Mouse (Mus musculus) myocyte (in vitro differentiated cells): ENCODE measurements around the gene Ereg. TPM values are rescaled to one million over a fixed set of nuclear protein-coding genes. Genes with fewer than 3 reads are reported as not detected.

Source experiments
- H3K27me3 ChIP-seq: one replicate; pipeline ENCODE4 v1.6.1; 2011; ENCODE audit not compliant: control insufficient read depth, insufficient read depth, insufficient read length
- H3K36me3 ChIP-seq: one replicate; pipeline ENCODE4 v1.6.1; 2011; ENCODE audit not compliant: control insufficient read depth, insufficient read depth
- H3K4me2 ChIP-seq: one replicate; pipeline ENCODE4 v1.6.1; 2011; ENCODE audit warnings: low read depth, control low read depth
- H3K4me3 ChIP-seq: one replicate; pipeline ENCODE4 v1.5.1; 2011; ENCODE audit warnings: mild to moderate bottlenecking, control low read depth, moderate library complexity
- H3K79me2 ChIP-seq: one replicate; pipeline ENCODE4 v1.6.1; 2011; ENCODE audit not compliant: control insufficient read depth, insufficient read depth
- H3ac ChIP-seq: one replicate; pipeline ENCODE4 v1.6.1; 2011; ENCODE audit not compliant: control insufficient read depth, insufficient read length
- CEBPB ChIP-seq: IDR thresholded peaks from 2 replicates; pipeline ENCODE4 v1.6.1; 2011; ENCODE audit warnings: mild to moderate bottlenecking, moderate library complexity; ENCODE audit not compliant: poor library complexity, insufficient read depth, severe bottlenecking
- E2F4 ChIP-seq: IDR thresholded peaks from one replicate; pipeline ENCODE4 v1.6.1; 2011; ENCODE audit warnings: mild to moderate bottlenecking, control low read depth, moderate library complexity; ENCODE audit not compliant: insufficient read depth
- MAX ChIP-seq: IDR thresholded peaks from one replicate; pipeline ENCODE4 v1.6.1; 2011; ENCODE audit warnings: low read depth, mild to moderate bottlenecking, control low read depth
- MYOD1 ChIP-seq, 3 experiments: IDR thresholded peaks; one replicate each; pipeline ENCODE4 v1.6.1; 2011; ENCODE audit warnings: control low read depth in 2 of 3, low read depth in 2 of 3, mild to moderate bottlenecking in 2 of 3, moderate library complexity in 1 of 3; ENCODE audit not compliant: insufficient read length in 2 of 3, control insufficient read depth in 1 of 3
- MYOG ChIP-seq, 3 experiments: IDR thresholded peaks; one replicate each; pipeline ENCODE4 v1.6.1; 2011; ENCODE audit warnings: control low read depth in 2 of 3, low read depth in 2 of 3, mild to moderate bottlenecking in 2 of 3; ENCODE audit not compliant: insufficient read length in 2 of 3, control insufficient read depth in 1 of 3, insufficient read depth in 1 of 3
- POLR2A ChIP-seq: IDR thresholded peaks from one replicate; pipeline ENCODE4 v1.6.1; 2011; ENCODE audit warnings: low read depth, mild to moderate bottlenecking, control low read depth, moderate library complexity; ENCODE audit not compliant: insufficient read length
- POLR2AphosphoS2 ChIP-seq: IDR thresholded peaks from one replicate; pipeline ENCODE4 v1.6.1; 2011; ENCODE audit warnings: low read depth, control low read depth; ENCODE audit not compliant: insufficient read length
- REST ChIP-seq: IDR thresholded peaks from one replicate; pipeline ENCODE4 v1.6.1; 2011; ENCODE audit warnings: mild to moderate bottlenecking, control low read depth, moderate library complexity; ENCODE audit not compliant: insufficient read depth, insufficient read length
- SRF ChIP-seq: IDR thresholded peaks from one replicate; pipeline ENCODE4 v1.6.1; 2011; ENCODE audit warnings: low read depth; ENCODE audit not compliant: control insufficient read depth, insufficient read length
- TCF12 ChIP-seq: IDR thresholded peaks from one replicate; pipeline ENCODE4 v1.6.1; 2011; ENCODE audit warnings: mild to moderate bottlenecking, control low read depth; ENCODE audit not compliant: poor library complexity, insufficient read depth, severe bottlenecking
- TCF3 ChIP-seq: IDR thresholded peaks from one replicate; pipeline ENCODE4 v1.6.1; 2011; ENCODE audit warnings: low read depth, control low read depth; ENCODE audit not compliant: insufficient read length
- USF1 ChIP-seq: IDR thresholded peaks from one replicate; pipeline ENCODE4 v1.6.1; 2011; ENCODE audit warnings: low read depth, mild to moderate bottlenecking, control low read depth, moderate library complexity
- polyA plus RNA-seq: library from polyadenylated mRNA; unstranded; fragments of >200 nt; fragmentation: generic; extraction: Trizol; gene quantifications from one replicate; pipeline ENCODE4 v1.2.1, GENCODE M21; 2012; ENCODE audit warnings: missing spikeins

The Ereg gene
- polyA plus RNA-seq: 1.6 TPM

DNA sequence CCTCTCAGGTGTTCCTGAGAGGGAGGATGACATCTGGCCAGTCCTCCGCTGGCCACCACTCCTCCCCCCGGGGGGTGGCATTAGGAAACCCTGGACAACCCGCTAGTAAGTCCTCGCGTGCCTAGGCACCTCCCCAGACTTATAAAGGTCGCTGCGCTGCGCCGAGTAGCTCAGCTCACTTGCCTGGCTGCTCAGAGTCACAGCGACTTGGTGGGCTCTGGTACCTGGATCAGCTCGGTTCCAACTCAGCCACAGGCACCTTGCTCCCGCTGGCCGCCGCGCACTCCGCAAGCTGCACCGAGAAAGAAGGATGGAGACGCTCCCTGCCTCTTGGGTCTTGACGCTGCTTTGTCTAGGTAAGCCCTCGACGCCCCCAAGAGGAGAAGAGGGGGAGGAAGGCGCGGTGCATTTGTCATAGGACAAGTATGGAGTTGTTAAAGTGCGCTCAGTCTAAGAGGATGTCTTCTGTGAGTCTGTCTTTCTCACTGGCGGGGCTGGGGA lies at the start of gene Ereg:
Gene Ereg (plus strand): TSS at position 173 of the 501 bp plus-strand sequence.
- Histone ChIP-seq H3K36me3 (peaks cover 3% of the 10 kb centered on the region), H3K79me2 (peaks cover 62% of the 10 kb centered on the region), H3K4me3 (peak within 1 kb of the TSS; percentile 90), H3K4me2 (peak within 1 kb of the TSS; percentile 90), H3ac (peak within 1 kb of the TSS; percentile 43), H3K27me3 (no peaks in the 10 kb centered on the region)
- TF ChIP-seq POLR2A (peak; percentile 90), MYOG (IDR thresholded peaks at IDR 0.05; ENCODE audit: control insufficient read depth in 1 of 3, insufficient read depth in 1 of 3, insufficient read length in 2 of 3, low read depth in 2 of 3) (no peak), SRF (no peak), USF1 (no peak), REST (no peak), CEBPB (no peak), POLR2AphosphoS2 (peak; percentile 88), MYOD1 (IDR thresholded peaks at IDR 0.05; ENCODE audit: control insufficient read depth in 1 of 3, insufficient read length in 2 of 3, low read depth in 2 of 3) (no peak), E2F4 (no peak)

DNA sequence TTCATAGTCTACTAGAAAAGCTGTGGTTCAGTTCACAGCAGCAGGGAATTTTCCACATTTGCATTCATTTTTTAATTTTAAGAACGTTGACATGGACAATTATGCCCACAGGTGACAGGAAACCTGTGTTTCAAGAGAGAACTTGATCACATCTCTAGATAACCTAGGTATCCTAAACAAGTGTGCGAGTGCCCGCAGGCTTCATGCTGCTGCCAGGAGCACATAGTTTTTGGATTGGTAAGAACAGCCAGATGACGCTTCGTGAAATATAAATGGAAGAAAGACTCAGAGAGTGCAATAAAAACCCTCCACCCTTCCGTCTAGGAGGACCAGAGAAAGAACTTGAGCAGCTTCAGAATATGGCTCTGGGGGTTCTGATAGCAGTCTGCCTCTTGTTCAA lies 47.3 kb upstream of the Ereg start, which contains the start of gene Epgn:
Gene Epgn (plus strand): TSS at position 301 of the 400 bp plus-strand sequence.
- Histone ChIP-seq H3K4me2 (no peak within 1 kb of the TSS), H3K4me3 (no peak within 1 kb of the TSS), H3K27me3 (no peaks in the 10 kb centered on the region), H3K36me3 (no peaks in the 10 kb centered on the region), H3ac (no peak within 1 kb of the TSS), H3K79me2 (no peaks in the 10 kb centered on the region)
- TF ChIP-seq TCF3 (no peak), CEBPB (no peak), E2F4 (no peak), REST (no peak), POLR2A (no peak), MYOD1 (IDR thresholded peaks at IDR 0.05; ENCODE audit: control insufficient read depth in 1 of 3, insufficient read length in 2 of 3, low read depth in 2 of 3) (no peak), MAX (no peak), TCF12 (no peak), MYOG (IDR thresholded peaks at IDR 0.05; ENCODE audit: control insufficient read depth in 1 of 3, insufficient read depth in 1 of 3, insufficient read length in 2 of 3, low read depth in 2 of 3) (no peak)

DNA sequence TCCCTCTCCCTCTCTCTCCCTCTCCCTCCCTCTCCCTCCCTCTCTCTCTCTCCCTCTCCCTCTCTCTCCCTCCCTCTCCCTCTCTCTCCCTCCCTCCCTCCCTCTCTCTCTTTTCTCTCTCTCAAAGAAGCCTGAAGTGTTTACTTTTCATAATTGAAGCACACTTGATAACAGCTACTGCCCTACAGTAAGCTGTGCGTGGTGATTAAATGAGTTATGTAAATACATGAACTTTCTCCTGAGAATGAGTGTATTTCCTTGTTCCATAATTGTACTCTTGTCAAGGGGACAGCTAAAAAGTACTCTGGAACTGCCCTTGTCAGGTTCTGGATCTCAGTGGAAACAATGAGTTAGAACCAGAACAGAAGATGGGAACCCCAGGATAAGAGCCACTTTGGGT lies 46.6 kb upstream of the Ereg start:
- Histone ChIP-seq H3ac (no peak overlapping the region), H3K4me3 (no peak overlapping the region), H3K4me2 (no peak overlapping the region), H3K36me3 (no peaks in the 10 kb centered on the region), H3K27me3 (no peaks in the 10 kb centered on the region), H3K79me2 (no peaks in the 10 kb centered on the region)
- TF ChIP-seq MYOD1 (IDR thresholded peaks at IDR 0.05; ENCODE audit: control insufficient read depth in 1 of 3, insufficient read length in 2 of 3, low read depth in 2 of 3) (no peak), USF1 (no peak), MYOG (IDR thresholded peaks at IDR 0.05; ENCODE audit: control insufficient read depth in 1 of 3, insufficient read depth in 1 of 3, insufficient read length in 2 of 3, low read depth in 2 of 3) (no peak), SRF (no peak), MAX (no peak), CEBPB (no peak), POLR2AphosphoS2 (no peak), POLR2A (no peak)

DNA sequence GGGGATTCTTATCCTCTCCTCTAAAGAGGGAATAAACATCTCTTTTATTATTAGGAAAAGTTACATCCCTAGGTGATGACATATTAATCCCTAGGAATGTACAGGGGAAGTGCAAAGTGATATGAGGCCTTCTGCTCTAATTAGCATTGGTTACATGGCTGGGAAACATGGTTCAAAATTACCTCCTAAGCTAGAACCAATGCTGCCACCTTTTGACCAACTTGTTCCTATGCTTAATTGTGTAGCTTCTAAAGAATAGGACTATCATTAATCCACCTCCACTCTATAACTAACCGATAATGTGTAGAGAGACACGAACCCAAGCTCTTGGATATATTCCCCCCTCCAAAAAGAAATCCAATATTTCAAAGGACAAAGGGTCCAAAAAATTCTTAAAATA lies 43.8 kb upstream of the Ereg start:
- TF ChIP-seq REST (no peak), E2F4 (no peak), TCF12 (no peak), SRF (no peak), USF1 (no peak), CEBPB (no peak), MYOD1 (IDR thresholded peaks at IDR 0.05; ENCODE audit: control insufficient read depth in 1 of 3, insufficient read length in 2 of 3, low read depth in 2 of 3) (no peak), POLR2AphosphoS2 (no peak), MAX (no peak), TCF3 (no peak), POLR2A (no peak), MYOG (IDR thresholded peaks at IDR 0.05; ENCODE audit: control insufficient read depth in 1 of 3, insufficient read depth in 1 of 3, insufficient read length in 2 of 3, low read depth in 2 of 3) (no peak)
- H3K36me3 ChIP-seq: no peaks in the 10 kb centered on the region
- no peak overlapping the region for H3K4me3 ChIP-seq
- H3K4me2 ChIP-seq: no peak overlapping the region
- H3K27me3 ChIP-seq: no peaks in the 10 kb centered on the region
- H3K79me2 ChIP-seq: no peaks in the 10 kb centered on the region
- H3ac ChIP-seq: no peak overlapping the region

DNA sequence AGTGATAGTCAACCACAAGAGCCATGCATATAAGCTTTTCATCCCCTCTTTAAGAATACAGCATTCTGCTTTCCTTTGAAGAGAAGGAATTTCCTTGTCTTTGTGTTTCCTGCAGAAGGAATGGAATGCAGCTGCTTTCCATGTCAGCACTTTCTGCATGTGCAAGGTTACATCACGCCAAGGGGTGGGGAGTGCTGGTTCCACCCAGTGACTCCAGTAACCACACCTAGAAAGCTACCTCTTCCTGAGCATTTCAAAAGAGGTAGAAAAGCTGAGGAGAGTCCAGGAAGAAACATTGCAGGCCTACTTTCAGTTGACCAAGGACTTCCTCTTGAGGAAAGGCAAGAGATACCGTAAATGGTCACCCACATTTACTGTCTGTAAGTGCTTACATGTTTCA lies 39.1 kb upstream of the Ereg start:
- TF ChIP-seq TCF3 (no peak), TCF12 (no peak), MAX (no peak), SRF (no peak), MYOD1 (IDR thresholded peaks at IDR 0.05; ENCODE audit: control insufficient read depth in 1 of 3, insufficient read length in 2 of 3, low read depth in 2 of 3) (no peak), CEBPB (no peak), E2F4 (no peak), USF1 (no peak), POLR2A (no peak), MYOG (IDR thresholded peaks at IDR 0.05; ENCODE audit: control insufficient read depth in 1 of 3, insufficient read depth in 1 of 3, insufficient read length in 2 of 3, low read depth in 2 of 3) (no peak)
- no peaks in the 10 kb centered on the region for H3K79me2 ChIP-seq
- H3K36me3 ChIP-seq: no peaks in the 10 kb centered on the region
- no peak overlapping the region for H3K4me3 ChIP-seq
- no peak overlapping the region for H3ac ChIP-seq
- no peak overlapping the region for H3K4me2 ChIP-seq
- no peaks in the 10 kb centered on the region for H3K27me3 ChIP-seq
